Mouse (Mus musculus) embryo, embryonic 10.5 days (tissue): ENCODE data around the gene Pdxk.
"Not testable (repeated sequence)": the region's sequence is repeated elsewhere in the genome, so short reads cannot be mapped to it uniquely, and the experiment has no call there.

Experiments
- DNase-seq: peaks from one replicate; pipeline ENCODE4 v3.0.0-alpha.2; 2015; ENCODE audit warnings: low spot score

Pdxk gene

DNA sequence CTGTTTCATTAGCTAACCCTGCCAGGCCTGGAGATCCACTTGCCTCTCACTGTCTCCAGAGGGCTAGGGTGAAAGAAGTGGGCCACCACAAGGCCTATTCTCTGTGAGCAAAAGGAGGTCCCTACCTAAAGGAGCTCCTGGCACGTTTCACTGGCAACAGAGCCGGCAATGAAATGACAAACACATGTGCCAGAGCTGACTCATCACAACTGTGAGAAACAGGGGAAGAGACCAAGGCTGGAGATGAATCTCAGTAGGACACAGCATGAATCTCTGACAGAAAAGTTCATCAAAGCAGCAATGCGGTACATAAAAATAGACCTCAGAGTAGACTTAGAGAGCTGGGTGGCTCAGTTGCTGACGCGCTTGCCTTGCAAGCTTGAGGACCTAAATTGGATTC is 46.9 kb downstream of the Pdxk start:
- no peak for DNase-seq

DNA sequence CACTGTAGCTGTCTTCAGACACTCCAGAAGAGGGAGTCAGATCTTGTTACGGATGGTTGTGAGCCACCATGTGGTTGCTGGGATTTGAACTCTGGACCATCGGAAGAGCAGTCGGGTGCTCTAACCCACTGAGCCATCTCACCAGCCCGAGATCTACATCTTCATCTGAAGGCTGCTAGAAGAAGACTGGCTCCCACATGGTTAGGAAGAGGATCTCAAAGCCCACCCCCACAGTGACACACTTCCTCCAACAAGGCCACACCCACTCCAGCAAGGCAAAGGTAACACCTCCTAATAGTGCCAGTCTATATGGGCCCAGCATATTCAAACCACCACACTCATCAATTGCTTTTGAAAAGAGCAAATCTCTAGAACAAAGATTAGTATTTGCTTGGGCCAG is 49.8 kb downstream of the Pdxk start:
- not testable (repeated sequence) for DNase-seq

DNA sequence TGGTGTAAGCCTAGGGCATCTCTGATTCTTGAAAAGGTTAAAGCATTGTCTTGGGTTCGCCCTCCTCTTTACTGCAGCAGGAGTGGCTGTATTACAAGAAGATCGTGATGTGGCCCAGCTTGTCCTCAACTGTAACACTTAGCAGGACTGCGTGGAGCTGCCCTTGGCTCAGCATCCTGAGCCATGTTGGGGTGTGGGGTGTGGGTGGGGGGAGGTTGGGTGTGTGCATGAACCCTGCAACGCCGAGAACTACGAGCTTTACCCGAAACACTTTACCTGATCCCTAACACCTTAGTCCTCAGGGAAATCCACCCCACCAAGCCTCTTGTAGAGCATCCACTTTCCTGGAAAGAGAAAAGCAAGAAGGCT is 51.6 kb downstream of the Pdxk start:
- no peak for DNase-seq

DNA sequence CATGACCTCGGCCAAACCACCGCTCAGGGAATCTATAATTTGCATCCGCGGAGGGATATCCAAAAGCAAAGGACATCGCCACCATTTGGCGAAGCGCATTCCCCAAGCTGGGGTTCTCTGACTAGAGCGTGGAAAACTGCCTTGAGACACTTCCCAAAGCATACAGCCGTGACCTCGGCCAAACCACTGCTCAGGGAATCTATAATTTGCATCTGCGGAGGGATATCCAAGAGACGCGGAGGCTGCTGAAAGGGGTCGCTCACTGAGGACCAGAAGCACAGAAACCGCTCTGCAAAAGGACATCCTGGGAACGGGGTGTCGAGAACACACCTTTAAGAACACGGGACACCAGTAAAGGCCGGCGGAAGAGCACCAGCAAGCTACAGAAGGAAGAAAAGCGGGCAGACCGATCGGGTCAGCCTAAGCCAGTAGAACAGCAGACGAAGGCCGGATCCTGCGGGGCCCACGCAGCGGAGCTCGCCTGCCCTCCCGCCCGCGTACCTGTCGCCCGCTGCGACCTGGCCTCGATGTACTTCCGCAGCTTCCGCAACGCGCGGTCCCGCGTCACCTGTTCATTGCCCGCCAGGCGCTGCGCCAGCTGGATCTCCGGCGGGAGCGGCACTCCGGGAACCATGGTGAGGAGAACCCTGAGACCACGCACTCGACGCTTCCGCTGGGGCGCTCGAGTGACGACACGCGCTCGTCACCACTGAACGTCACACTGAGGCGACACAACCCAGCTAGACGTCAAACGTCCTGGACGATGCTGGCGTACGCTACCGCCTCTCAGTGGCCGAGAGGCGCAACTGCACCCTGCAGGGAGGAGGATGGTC is 52.2 kb downstream of the Pdxk start, which contains the start of gene Rrp1:
Gene Rrp1, minus strand, starts transcription at position 725 of the 833 bp plus-strand sequence.
- DNase-seq, result peak; percentile 95

DNA sequence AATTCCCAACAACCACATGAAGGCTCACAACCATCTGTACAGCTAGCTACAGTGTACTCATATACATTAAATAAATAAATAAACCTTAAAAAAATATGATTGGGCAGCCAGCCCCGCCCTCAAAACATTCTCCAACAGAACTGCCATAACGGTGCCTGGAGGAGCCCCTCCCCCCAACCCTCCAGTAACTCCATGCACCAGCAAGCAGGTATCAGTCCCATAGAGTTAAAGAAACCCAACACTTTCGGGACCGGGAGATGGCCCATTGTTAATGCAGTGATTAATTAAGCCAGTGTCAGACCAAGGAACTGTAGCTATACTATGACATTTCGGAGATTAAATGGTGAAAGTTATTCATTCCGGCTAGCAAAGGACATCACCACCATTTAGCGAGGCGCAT is 52.9 kb downstream of the Pdxk start:
- DNase-seq, result no peak

DNA sequence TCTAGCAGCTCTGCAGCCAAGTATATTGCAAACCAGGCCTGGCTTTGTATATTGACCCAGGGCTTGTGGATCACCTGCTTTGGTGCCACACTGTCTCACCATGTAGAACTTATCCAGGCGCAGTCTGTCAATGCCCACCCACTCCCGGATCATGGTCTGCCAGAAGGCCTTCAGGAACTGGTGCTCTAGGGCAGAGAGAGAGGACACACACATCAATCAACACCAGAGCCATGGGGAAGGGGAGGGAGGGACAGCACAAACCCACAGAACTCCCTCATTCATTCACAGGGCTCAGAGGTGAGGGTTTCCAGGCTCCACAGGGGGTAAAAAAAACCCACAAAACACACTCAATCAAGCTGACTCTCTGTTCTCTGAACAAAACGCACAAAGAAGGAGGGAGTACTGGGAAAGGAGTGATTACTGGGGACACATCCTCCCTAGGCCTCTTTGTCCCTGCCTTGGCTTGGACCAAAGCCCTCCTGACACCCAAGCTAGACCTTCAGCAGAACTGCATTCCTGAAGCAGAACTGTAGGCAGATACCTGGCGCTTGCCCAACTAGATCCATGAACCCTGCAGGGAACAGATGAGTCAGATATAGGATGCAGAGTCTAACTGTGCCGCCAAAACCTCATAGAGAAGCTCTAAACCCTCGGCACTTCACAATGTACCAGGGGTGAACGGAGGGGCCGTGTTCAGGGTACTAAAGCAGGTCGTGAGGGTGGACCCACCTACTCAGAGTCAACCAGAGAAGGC is 55.6 kb downstream of the Pdxk start:
- no peak for DNase-seq

DNA sequence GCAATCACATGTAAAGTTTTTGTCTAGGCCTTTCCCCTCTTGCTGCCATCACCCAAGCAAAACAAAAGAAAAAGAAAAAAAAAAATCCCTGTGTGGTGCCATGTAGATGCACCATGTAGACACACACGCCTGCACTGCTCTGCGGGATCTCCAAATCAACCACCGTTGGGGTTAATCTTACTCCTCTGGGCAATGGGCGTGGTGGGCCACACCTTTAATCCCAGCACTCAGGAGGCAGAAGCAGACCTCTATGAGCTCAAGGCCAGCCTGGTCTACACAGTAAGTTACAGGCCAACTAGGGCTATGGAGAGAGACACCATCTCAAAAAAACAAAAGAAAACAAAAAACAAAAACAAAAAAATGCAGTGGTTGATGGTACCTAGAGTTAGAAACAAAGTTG is 57.6 kb downstream of the Pdxk start:
- DNase-seq, result no peak

DNA sequence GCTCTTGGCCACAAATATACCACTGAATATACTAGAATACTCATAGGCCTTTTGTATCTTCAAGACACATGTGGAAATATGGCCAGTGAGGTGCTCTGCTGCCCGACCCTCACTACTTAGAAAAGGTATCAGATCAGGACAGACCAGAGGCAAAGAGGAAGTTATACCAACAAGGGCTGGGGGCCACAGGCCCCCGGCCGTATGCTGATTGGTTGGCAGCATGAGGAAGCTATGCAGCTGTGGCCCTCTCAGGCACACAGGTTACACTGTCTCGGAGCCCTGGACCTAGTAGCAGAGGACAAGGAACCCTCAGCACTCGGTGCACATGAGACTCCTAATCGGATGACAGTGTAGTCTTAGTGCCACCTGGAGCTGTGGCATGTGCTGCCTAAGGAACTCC is 58.6 kb downstream of the Pdxk start:
- no peak for DNase-seq

DNA sequence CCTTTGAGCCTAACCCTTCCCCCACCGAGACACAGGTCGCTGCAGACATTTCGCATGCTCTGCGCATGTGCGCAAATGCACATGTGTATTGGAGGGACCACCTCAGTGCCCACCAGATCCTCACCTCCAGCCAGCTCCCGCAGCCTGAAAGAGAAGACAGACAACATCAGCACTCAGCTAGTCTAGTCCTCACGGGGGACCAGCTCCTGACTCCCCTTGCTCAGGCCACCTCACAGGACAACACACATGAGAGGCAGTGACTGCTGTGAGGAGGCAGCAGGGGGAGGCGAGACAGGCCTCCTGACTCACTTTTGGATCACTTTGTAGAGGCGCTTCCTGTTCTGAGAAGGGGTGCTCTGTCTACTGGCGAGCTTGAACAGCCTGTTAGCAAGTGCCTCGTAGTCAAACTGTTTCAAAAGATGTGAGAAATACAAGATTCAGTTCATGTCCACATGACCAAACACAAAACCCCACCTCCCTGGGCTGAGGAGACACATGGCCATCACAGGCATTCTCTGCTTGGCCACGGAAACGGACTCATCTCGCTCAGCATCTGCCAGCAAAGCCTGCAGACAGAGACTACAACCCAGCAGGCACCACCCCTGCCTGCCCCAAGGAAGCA is 62.4 kb downstream of the Pdxk start:
- DNase-seq, result no peak

DNA sequence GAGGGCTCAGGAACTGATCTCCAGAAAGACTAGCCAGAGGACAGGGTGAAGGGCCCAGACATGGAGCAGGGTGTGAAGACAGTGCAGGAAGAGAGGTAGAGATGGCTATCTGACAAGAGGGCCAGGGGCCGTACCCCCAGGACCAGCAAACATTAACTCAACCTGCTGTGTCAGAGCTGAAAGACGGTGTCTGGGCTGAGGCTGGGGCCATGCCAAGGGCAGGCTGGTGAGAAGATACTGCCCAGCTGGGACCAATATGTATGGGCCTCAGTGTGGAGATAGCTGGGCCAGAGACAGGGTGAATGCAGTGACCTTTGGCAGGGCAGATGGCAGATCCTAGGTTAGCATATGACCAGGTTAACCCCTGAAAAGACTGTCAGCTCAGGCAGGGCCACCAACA is 63.6 kb downstream of the Pdxk start:
- no peak for DNase-seq

DNA sequence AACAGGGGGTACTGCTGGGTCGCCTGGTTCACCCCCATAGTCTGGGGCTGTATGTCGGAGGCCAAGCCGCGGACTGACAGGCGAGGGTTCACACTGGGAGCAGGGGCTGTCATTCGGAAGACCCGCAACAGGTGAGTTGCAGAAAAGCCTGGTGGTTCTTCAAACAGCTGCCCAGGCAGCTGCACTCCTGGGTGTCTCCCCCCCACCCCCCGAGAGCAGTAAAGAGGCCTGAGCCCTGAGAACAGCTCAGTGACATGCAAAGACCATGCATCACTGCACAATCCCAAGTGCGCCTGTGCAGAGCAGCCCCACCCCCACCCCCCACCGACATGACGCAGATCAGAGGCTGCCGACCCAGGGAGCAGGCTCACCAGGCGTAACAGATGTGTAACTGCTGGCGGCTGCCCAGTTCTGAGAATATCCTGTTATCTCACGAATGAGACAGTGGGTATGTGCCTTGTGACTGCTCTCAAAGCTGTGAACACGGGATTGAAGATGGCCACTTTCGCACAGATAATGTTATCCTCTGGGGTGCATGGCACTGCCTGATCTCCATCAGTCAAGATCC is 65.6 kb downstream of the Pdxk start:
- peak; percentile 50 for DNase-seq

DNA sequence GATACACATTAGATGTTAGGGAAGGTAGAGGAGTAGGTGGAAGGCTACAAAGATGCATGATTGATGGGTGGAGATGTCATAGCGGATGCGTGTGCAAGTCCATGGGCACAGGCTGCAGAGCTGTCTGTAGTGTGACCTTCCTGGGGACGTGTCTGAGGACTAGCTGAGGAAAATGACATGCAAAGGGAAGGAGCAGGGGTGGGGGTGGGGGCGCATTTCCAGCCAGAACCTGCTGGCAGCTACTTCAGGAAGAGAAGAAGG is 68.2 kb downstream of the Pdxk start:
- DNase-seq, result no peak

DNA sequence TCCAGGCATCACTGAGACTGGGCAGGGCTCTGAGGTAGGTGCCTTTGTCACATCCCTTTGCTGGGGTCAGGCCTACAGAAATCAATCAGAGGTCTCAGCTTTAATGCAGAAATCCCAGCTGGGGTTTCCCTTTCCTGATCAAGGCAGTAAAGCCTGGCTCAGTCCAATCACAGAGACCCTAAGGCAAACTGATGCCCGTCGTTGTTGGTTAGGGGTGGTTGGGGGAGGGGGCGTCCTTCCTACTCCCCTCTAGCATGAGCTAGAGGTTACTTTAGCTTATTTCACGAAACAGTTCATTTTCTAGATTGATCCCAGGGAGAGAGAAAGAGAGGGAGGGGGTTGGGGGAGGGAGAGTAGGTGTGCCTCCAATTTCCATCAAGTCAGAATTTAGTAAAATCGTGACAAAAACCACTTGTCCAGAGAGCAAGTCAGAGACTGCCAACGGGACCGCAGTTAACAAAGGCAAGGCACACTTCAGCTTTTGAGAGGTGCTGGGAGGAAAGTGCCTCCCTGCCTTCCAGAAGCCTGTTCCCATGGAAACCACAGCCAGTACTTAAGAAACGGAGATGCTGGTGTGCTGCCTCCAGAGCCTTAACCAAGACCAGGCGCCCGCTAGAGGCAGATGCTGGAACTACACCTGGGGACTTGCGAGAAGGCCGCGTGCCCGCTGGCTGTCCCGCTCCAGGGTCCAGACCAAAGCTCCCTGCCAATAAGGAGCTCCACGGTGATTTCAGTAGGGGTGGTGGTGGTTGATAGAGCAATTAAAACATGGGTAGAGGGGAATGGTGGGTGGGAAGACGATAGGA is 68.8 kb downstream of the Pdxk start:
- peak; percentile 98 for DNase-seq

DNA sequence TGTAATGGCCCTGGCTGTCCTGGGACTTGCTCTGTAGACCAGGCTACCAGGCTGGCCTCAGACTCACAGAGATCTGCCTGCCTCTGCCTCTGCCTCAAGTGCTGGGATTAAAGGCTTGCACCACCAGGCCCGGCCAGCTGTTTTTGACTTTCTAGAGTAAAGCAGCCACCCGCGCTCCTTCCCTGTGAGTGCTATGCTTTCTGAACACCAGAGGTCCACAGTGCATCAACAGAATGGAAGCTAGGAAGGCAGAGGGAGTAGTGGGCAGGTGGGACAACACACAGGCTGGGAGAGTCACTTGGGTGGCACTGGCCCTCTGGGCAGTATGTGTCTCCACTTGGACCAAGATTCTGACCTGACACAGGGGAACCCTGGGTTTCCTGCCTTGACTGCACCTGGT is 69.4 kb downstream of the Pdxk start:
- DNase-seq, result no peak

DNA sequence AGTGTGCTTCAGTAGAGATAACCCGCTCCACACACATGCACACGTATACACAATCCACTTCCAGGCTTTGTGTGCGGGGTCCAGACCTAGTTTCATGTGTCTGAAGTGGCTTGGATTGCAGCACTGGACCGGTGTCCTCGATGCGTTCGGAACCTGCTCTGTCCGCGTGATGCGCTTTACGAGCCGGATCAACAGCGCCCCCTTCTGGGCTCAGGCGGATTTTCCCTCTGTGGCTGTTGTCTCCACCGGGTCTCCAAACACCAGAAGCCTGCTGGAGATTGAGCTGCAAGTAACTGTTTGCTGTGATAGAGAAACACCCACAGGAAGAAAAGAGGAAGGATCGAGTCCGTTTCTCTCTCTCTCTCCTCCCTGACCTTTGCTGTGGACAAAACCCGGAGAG is 72.7 kb downstream of the Pdxk start:
- DNase-seq, result peak; percentile 83

DNA sequence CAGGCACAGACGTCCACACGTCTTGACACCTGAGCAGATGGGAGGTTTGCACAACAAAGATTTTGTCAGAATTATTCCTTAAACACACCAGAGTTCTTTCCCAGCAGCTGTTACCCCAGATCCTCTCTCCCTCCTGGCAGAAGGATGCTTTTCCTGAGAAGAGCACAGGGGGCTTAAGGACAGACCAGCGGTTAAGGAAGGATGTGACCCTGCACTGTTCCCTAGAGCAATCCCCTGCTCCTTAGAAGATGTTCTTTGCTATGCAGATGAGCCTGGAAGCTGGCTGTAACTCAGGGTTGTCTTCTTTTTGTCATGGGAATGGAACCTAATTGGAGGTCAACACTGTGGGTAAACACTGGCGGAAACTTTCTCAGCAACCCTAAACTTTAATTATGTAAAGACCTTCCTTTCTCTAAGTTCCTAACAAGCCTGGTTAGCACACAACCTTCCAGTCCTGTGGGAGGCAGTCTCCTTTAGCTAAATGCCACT is 73.7 kb downstream of the Pdxk start:
- DNase-seq, result no peak

DNA sequence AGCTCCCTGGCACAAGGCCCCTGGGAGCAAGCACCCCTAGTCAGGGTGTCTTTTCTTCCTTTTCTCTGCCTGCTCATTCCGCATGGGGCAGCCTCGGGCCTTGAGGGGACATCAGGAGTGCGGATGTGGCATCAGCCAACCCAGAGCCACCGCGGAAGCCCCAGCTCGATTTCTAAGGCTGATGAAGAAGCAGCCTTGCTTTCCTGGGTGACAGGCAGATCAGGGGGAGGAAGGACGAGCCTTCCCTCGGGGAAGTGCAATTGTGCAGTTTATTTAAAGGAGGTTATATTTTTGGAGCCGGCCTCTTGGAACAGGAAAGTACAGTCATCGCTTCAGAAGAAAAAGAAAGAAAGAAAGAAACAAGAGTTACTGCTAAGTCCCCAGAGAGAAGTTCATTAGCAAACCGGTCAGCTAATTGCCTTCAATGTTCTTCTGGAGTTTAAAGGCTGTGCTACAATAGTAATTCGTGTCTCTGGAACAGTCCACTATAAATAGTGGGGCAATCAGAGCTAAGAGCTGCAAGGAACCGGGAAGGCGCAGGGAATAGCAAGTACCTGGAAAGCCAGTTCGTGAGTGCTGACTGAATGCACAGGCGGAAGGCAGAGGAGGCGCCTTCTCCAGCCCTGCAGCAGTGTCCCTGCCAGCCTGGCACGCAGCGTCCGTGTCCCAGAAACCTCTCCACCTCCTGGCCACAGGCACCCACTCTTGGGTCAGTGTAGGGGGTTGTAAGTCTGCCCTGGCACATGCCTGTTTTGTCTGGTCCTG is 76.4 kb downstream of the Pdxk start:
- no peak for DNase-seq
